ENCODE assay signal across 22 mouse cellular contexts in genomic region chr6:29685952-29686351, GRCm38 (mm10). TPM values are rescaled to one million over a fixed set of nuclear protein-coding genes. Genes with fewer than 3 reads are reported as not detected.
DNase-seq lines count a peak whose midpoint lies in the region; ATAC-seq lines count a peak whose summit lies in the region.
"Had no signal": no experiment of that assay in that cellular context is flagged by ENCODE, and none has a peak within 500 bp of the region (broad histone marks: within the 10 kb centered on the region; RNA-seq: fewer than 3 reads in every experiment).

No protein-coding gene starts in this region.

- no peak overlapping the region for H3K9ac ChIP-seq in kidney, embryonic 14.5 days (ENCODE audit: low read depth, low read length)
- H3K9ac ChIP-seq: forebrain, embryonic 12.5 days; heart, embryonic 12.5 days; hindbrain, embryonic 14.5 days; intestine, embryonic 15.5 days had no signal

- no peaks in the 10 kb centered on the region for H3K9me3 ChIP-seq in kidney, embryonic 14.5 days (ENCODE audit: control insufficient read depth, low read length)
- H3K9me3 ChIP-seq: embryonic facial prominence, embryonic 12.5 days; forebrain, embryonic 12.5 days; heart, embryonic 12.5 days; hindbrain, embryonic 10.5 days; intestine, embryonic 15.5 days had no signal

- H3K4me3 ChIP-seq in kidney, embryonic 14.5 days (ENCODE audit: low read length), result no peak overlapping the region
- H3K4me3 ChIP-seq: embryonic facial prominence, embryonic 12.5 days; forebrain, embryonic 12.5 days; gastrocnemius, adult 2 months; heart, embryonic 12.5 days; hindbrain, embryonic 10.5 days; intestine, embryonic 15.5 days had no signal

- peak; percentile 54 for DNase-seq in adrenal gland, postnatal 14 days
- no peak for DNase-seq in adrenal gland, postnatal 4 days (ENCODE audit: low spot score in 2 of 2)
- DNase-seq in 3134 (ENCODE audit: extremely low read depth, insufficient read length, low spot score), result peak; percentile 11
- DNase-seq in Muller cell, postnatal 12 days (ENCODE audit: inconsistent ontology term), result peak; percentile 9
- peak; percentile 12 to 29 for DNase-seq in adrenal gland, postnatal 36 days
- DNase-seq in thymus, adult 18-20 months, result no peak
- no peak for DNase-seq in cerebellum, adult 18-20 months
- DNase-seq: B cell, adult 2 months; cerebellum, adult 11 months; cerebellum, adult 9-10 months; cerebellum, postnatal 25 days; gastrocnemius, adult 2 months; gastrocnemius, postnatal 25 days; kidney, adult 18-20 months had no signal

- no peaks in the 10 kb centered on the region for H3K36me3 ChIP-seq in kidney, embryonic 14.5 days (ENCODE audit: control insufficient read depth, insufficient read depth, low read length)
- H3K36me3 ChIP-seq: embryonic facial prominence, embryonic 12.5 days; forebrain, embryonic 12.5 days; heart, embryonic 12.5 days; hindbrain, embryonic 10.5 days; intestine, embryonic 15.5 days had no signal

- no peak overlapping the region for H3K27ac ChIP-seq in kidney, embryonic 14.5 days (ENCODE audit: low read depth, low read length)
- H3K27ac ChIP-seq: embryonic facial prominence, embryonic 12.5 days; forebrain, embryonic 12.5 days; gastrocnemius, adult 2 months; hindbrain, embryonic 10.5 days; hindbrain, embryonic 14.5 days; intestine, embryonic 15.5 days had no signal

- H3K4me1 ChIP-seq in kidney, embryonic 14.5 days (ENCODE audit: control insufficient read depth, insufficient read depth, low read length), result no peaks in the 10 kb centered on the region
- H3K4me1 ChIP-seq: embryonic facial prominence, embryonic 12.5 days; forebrain, embryonic 12.5 days; heart, embryonic 12.5 days; intestine, embryonic 15.5 days had no signal

- no peak for ATAC-seq in kidney, embryonic 14.5 days (ENCODE audit: low FRiP score, low TSS enrichment)
- ATAC-seq: forebrain, embryonic 16.5 days; intestine, embryonic 15.5 days had no signal

- WGBS in kidney, embryonic 14.5 days, result 81% methylated on average over 4 of the region's 4 CpGs

- H3K4me2 ChIP-seq in kidney, embryonic 14.5 days (replicated peaks; ENCODE audit: low read depth, low read length), result no peak overlapping the region
- H3K4me2 ChIP-seq: embryonic facial prominence, embryonic 12.5 days; forebrain, embryonic 12.5 days; heart, embryonic 12.5 days; hindbrain, embryonic 14.5 days; intestine, embryonic 15.5 days had no signal

- no peaks in the 10 kb centered on the region for H3K27me3 ChIP-seq in kidney, embryonic 14.5 days (ENCODE audit: control insufficient read depth, insufficient read depth, low read length)
- H3K27me3 ChIP-seq: embryonic facial prominence, embryonic 12.5 days; intestine, embryonic 15.5 days had no signal

RNA-seq across cellular contexts. Expression of gene Tspan33, which starts 8.1 kb away (rescaled TPM):
- total RNA-seq in adrenal gland, postnatal 14 days (2021), result 3.8 and 8.0 TPM in 2 replicates
- 10 to 100 TPM; 10.6 to 16.4 TPM for total RNA-seq in adrenal gland, postnatal 4 days (2021)
- 1 to 10 TPM; 1.7 to 2.0 TPM for total RNA-seq in adrenal gland, postnatal 36 days (2021)
- polyA plus RNA-seq in kidney, embryonic 14.5 days (2014; fragmentation: Nextera tagmentation; extraction: Ambion mirVana), result 7.3 and 10.2 TPM in 2 replicates

RNA-seq across cellular contexts. Expression of gene Smo, which starts 49.4 kb away (rescaled TPM):
- 43.9 and 45.0 TPM in 2 replicates for total RNA-seq in adrenal gland, postnatal 14 days (2021)
- 10 to 100 TPM; 88.5 to 94.3 TPM for total RNA-seq in adrenal gland, postnatal 4 days (2021)
- total RNA-seq in adrenal gland, postnatal 36 days (2021), result 10 to 100 TPM; 41.6 to 50.4 TPM
- 53.4 and 70.4 TPM in 2 replicates for polyA plus RNA-seq in kidney, embryonic 14.5 days (2014; fragmentation: Nextera tagmentation; extraction: Ambion mirVana)

Comparison
In these comparisons a context has a peak if more than half of its experiments do, and no peak if none do; other contexts are left out.
1. DNase-seq: peak in adrenal gland, postnatal 14 days (single experiment), 3134 (single experiment), Muller cell, postnatal 12 days (single experiment) and adrenal gland, postnatal 36 days (2 of 2); none in adrenal gland, postnatal 4 days (0 of 2), thymus, adult 18-20 months (0 of 2) and cerebellum, adult 18-20 months (0 of 2).